Mouse (Mus musculus): ENCODE results near the gene Nub1. TPM values are rescaled to one million over a fixed set of nuclear protein-coding genes. Genes with fewer than 3 reads are reported as not detected.

Gene Nub1
- 88.6 TPM in 2 replicates for total RNA-seq (2014; rRNA removed)
- 59.4 and 61.0 TPM in 2 replicates for polyA plus RNA-seq (2015; fragmentation: Nextera tagmentation; extraction: Ambion mirVana)

GRCm38 (mm10) chr5:24685366-24686093 is at the start of gene Nub1:
Nub1 (plus strand) TSS chr5:24685532.
- peaks cover 8% of the 10 kb centered on the region; the same call in 1 of the 2 replicates for H3K4me1 ChIP-seq (ENCODE audit: insufficient read depth)
- H3K4me3 ChIP-seq (ENCODE audit: low read depth, low read length), result peak within 1 kb of the TSS; percentile 89
- peaks cover 14% of the 10 kb centered on the region for H3K36me3 ChIP-seq (ENCODE audit: insufficient read depth)
- peak within 1 kb of the TSS; percentile 66 for H3K4me2 ChIP-seq (ENCODE audit: low read depth)
- ATAC-seq, result peak; percentile 93
- H3K27me3 ChIP-seq (ENCODE audit: insufficient read depth, low read length), result no peaks in the 10 kb centered on the region
- 2% methylated on average over 53 of the region's 53 CpGs for WGBS
- DNase-seq, result peak; percentile 96
- H3K9me3 ChIP-seq (ENCODE audit: low read length), result no peaks in the 10 kb centered on the region
- H3K27ac ChIP-seq (ENCODE audit: low read depth, low read length), result peak within 1 kb of the TSS; percentile 98
- TF ChIP-seq CTCF (IDR thresholded peaks at IDR 0.05; ENCODE audit: low read depth), result peak; percentile 65
- peak within 1 kb of the TSS; percentile 91 for H3K9ac ChIP-seq

DNA sequence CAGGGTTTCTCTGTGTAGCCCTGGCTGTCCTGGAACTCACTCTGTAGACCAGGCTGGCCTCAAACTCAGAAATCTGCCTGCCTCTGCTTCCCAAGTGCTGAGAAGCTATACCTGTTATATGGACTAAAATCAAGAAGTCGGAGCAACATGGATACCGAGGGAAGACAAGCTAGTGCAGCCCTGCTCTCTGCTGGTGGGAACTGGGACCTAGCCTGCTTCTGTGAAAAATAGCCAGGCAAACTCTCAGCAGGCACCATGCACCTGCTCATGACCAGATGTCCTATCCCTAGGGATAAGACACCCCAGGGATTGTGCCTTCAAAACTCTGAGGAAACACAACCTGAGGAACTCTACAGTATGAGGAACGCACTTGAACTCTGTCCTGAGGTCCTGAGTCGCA is 48.3 kb upstream of the Nub1 start:
- peak; percentile 57 for TF ChIP-seq CTCF (IDR thresholded peaks at IDR 0.05; ENCODE audit: low read depth)
- no peak overlapping the region for H3K4me2 ChIP-seq (ENCODE audit: low read depth)
- 78% methylated on average over 4 of the region's 4 CpGs for WGBS
- H3K9me3 ChIP-seq (ENCODE audit: low read length), result no peaks in the 10 kb centered on the region
- no peak for ATAC-seq
- H3K27me3 ChIP-seq (ENCODE audit: insufficient read depth, low read length), result no peaks in the 10 kb centered on the region
- H3K36me3 ChIP-seq (ENCODE audit: insufficient read depth), result no peaks in the 10 kb centered on the region
- no peak overlapping the region for H3K9ac ChIP-seq
- H3K27ac ChIP-seq (ENCODE audit: low read depth, low read length), result no peak overlapping the region
- DNase-seq, result peak; percentile 39
- H3K4me1 ChIP-seq (ENCODE audit: insufficient read depth), result 0 out of 2 replicates have a peak, but pooled peaks cover 8% of the 10 kb centered on the region
- H3K4me3 ChIP-seq (ENCODE audit: low read depth, low read length), result no peak overlapping the region

- no peaks in the 10 kb centered on the region for H3K36me3 ChIP-seq (ENCODE audit: insufficient read depth)
- H3K27ac ChIP-seq (ENCODE audit: low read depth, low read length), result no peak overlapping the region
- TF ChIP-seq CTCF (IDR thresholded peaks at IDR 0.05; ENCODE audit: low read depth), result no peak
- no peak for ATAC-seq
- no peak for DNase-seq
- H3K9ac ChIP-seq, result no peak overlapping the region
- H3K27me3 ChIP-seq (ENCODE audit: insufficient read depth, low read length), result no peaks in the 10 kb centered on the region
- no peak overlapping the region for H3K4me2 ChIP-seq (ENCODE audit: low read depth)
- 66% methylated on average over 6 of the region's 6 CpGs for WGBS
- H3K4me3 ChIP-seq (ENCODE audit: low read depth, low read length), result no peak overlapping the region
- H3K9me3 ChIP-seq (ENCODE audit: low read length), result no peaks in the 10 kb centered on the region
- 0 out of 2 replicates have a peak, but pooled peaks cover 8% of the 10 kb centered on the region for H3K4me1 ChIP-seq (ENCODE audit: insufficient read depth)
These were observed 47.2 kb upstream of the Nub1 start for GRCm38 (mm10) chr5:24638131-24638530.

- DNase-seq, result peak; percentile 69
- 54% methylated on average over 6 of the region's 6 CpGs for WGBS
- no peak overlapping the region for H3K4me2 ChIP-seq (ENCODE audit: low read depth)
- no peaks in the 10 kb centered on the region for H3K9me3 ChIP-seq (ENCODE audit: low read length)
- no peaks in the 10 kb centered on the region for H3K36me3 ChIP-seq (ENCODE audit: insufficient read depth)
- no peak for TF ChIP-seq CTCF (IDR thresholded peaks at IDR 0.05; ENCODE audit: low read depth)
- H3K27me3 ChIP-seq (ENCODE audit: insufficient read depth, low read length), result no peaks in the 10 kb centered on the region
- H3K4me1 ChIP-seq (ENCODE audit: insufficient read depth), result 0 out of 2 replicates have a peak, but pooled peaks cover 8% of the 10 kb centered on the region
- H3K9ac ChIP-seq, result no peak overlapping the region
- H3K27ac ChIP-seq (ENCODE audit: low read depth, low read length), result peak overlapping the region; percentile 59
- peak; percentile 89 for ATAC-seq
- H3K4me3 ChIP-seq (ENCODE audit: low read depth, low read length), result no peak overlapping the region
These were observed 46.3 kb upstream of the Nub1 start for GRCm38 (mm10) chr5:24639081-24639480.

GRCm38 (mm10) chr5:24645454-24645853 is 39.9 kb upstream of the Nub1 start:
- Histone ChIP-seq H3K9ac (no peak overlapping the region), H3K36me3 (ENCODE audit: insufficient read depth) (no peaks in the 10 kb centered on the region), H3K27ac (ENCODE audit: low read depth, low read length) (no peak overlapping the region), H3K4me1 (ENCODE audit: insufficient read depth) (no peaks in the 10 kb centered on the region), H3K4me2 (ENCODE audit: low read depth) (no peak overlapping the region), H3K27me3 (ENCODE audit: insufficient read depth, low read length) (no peaks in the 10 kb centered on the region), H3K9me3 (ENCODE audit: low read length) (no peaks in the 10 kb centered on the region), H3K4me3 (ENCODE audit: low read depth, low read length) (no peak overlapping the region)
- no peak for DNase-seq
- no peak for TF ChIP-seq CTCF (IDR thresholded peaks at IDR 0.05; ENCODE audit: low read depth)
- no peak for ATAC-seq
- WGBS, result 84% methylated on average over 1 of the region's 1 CpGs

DNA sequence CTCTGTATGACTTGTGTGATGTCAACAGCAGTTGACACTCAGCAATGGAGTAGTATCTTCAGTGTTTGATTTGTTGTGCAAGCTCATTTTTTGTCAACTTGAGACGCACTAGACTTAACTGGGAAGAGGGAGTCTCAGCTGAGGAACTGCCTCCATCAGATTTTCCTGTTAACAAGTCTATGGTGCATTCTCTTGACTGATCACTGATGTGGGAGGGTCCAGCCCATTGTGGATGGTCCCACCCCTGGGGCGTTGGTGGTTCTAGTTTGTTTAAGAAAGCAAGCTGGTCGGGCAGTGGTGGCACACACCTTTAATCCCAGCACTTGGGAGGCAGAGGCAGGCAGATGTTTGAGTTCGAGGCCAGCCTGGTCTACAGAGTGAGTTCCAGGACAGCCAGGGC is 36.1 kb upstream of the Nub1 start:
- Histone ChIP-seq H3K27me3 (ENCODE audit: insufficient read depth, low read length) (no peaks in the 10 kb centered on the region), H3K36me3 (ENCODE audit: insufficient read depth) (no peaks in the 10 kb centered on the region), H3K27ac (ENCODE audit: low read depth, low read length) (no peak overlapping the region), H3K4me1 (ENCODE audit: insufficient read depth) (no peaks in the 10 kb centered on the region), H3K4me3 (ENCODE audit: low read depth, low read length) (no peak overlapping the region), H3K9me3 (ENCODE audit: low read length) (no peaks in the 10 kb centered on the region), H3K9ac (no peak overlapping the region), H3K4me2 (ENCODE audit: low read depth) (no peak overlapping the region)
- WGBS, result 65% methylated on average over 4 of the region's 4 CpGs
- TF ChIP-seq CTCF (IDR thresholded peaks at IDR 0.05; ENCODE audit: low read depth), result no peak
- ATAC-seq, result no peak
- DNase-seq, result no peak

DNA sequence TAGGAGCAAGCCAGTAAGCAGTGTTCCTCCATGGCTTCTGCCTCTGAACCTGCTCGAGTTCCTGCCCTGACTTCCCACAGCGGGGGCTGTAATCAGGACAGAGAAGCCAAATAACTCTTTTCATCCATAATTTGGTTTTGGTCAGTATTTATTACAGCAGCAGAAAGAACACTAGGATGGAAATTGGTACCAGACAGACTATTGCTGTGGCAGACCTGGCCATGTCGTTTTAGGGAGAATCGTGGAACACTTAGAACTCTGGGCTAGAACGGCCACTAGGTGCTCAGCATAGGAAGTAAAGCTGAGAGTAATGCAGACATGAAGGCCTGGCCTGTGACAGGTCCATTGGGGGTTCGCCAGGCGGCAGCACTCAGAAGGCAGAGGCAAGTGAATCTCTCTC is 35.6 kb upstream of the Nub1 start:
- Histone ChIP-seq H3K27me3 (ENCODE audit: insufficient read depth, low read length) (no peaks in the 10 kb centered on the region), H3K9me3 (ENCODE audit: low read length) (no peaks in the 10 kb centered on the region), H3K4me1 (ENCODE audit: insufficient read depth) (no peaks in the 10 kb centered on the region), H3K36me3 (ENCODE audit: insufficient read depth) (no peaks in the 10 kb centered on the region), H3K27ac (ENCODE audit: low read depth, low read length) (no peak overlapping the region), H3K4me2 (ENCODE audit: low read depth) (no peak overlapping the region), H3K4me3 (ENCODE audit: low read depth, low read length) (no peak overlapping the region), H3K9ac (no peak overlapping the region)
- no peak for TF ChIP-seq CTCF (IDR thresholded peaks at IDR 0.05; ENCODE audit: low read depth)
- WGBS, result 80% methylated on average over 7 of the region's 7 CpGs
- DNase-seq, result no peak
- no peak for ATAC-seq
